Mouse (Mus musculus) WW6 (cell line): ENCODE results near the gene Ccdc191.
A peak's percentile ranks its signal among the peaks of the same experiment; 100 is the strongest.

Experiments used
- DNase-seq: peaks from one replicate; pipeline ENCODE4 v3.0.0-alpha.2; 2013; ENCODE audit warnings: low read depth, low spot score

The Ccdc191 gene

GRCm38 (mm10) chr16:43980110-43980609, 90.6 kb downstream of the Ccdc191 start:
- no peak for DNase-seq

GRCm38 (mm10) chr16:43986299-43986698, 96.7 kb downstream of the Ccdc191 start:
- no peak for DNase-seq

- no peak for DNase-seq
These were observed 105.0 kb downstream of the Ccdc191 start for GRCm38 (mm10) chr16:43994623-43995022.

- no peak for DNase-seq
These were observed 109.5 kb downstream of the Ccdc191 start for GRCm38 (mm10) chr16:43999111-43999510.

GRCm38 (mm10) chr16:43999541-43999940, 109.9 kb downstream of the Ccdc191 start:
- DNase-seq, result no peak

- DNase-seq, result peak; percentile 14
These were observed 112.5 kb downstream of the Ccdc191 start for GRCm38 (mm10) chr16:44002086-44002485.

- no peak for DNase-seq
These were observed 121.4 kb downstream of the Ccdc191 start for GRCm38 (mm10) chr16:44011010-44011409.
